Mouse (Mus musculus): ENCODE results near the gene Lamtor2.
A peak's percentile ranks its signal among the peaks of the same experiment; 100 is the strongest.

Lamtor2 gene

DNA sequence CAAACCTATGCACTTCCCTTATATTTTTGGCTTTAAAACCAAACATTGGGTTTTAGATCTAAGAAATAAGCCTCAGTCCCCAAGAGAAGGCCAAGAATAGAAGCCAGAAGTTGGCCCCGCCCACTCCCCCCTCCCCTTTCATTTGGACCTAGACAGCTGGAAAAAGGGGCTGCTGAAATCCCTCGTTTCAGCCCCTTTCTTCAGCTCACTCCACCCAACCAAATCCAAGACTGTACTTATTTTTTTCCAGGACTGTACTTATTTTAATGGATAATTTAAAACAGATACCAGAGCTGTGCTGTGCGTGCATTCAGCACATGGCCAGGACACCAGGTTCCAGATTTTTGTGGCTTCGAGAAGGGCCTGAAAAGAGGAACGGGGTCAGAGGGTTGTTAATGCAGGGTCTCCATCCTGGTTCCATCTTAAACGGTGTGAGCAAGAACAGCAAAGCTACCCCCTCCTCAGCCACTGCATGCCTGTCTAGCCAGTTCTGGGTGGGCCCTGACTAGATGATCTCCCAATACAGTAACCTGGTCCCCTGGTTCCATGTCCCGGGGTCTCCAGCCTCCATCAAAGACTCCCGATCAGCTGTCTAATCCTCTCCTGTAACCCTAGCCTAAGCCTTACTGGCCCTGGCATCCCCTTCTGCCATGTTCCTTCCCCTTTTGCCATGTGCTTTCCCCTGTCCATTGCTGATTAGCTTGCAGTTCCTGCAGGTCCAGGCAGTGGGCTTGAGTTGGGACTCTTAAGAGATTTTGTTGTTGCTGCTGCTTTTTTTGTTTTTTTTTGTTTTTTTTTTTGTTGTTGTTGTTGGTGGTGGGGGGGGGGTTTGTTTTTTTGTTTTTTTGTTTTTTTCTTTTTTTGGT lies 48.8 kb downstream of the Lamtor2 start:
- no peak for DNase-seq (ENCODE audit: low spot score in 2 of 2)

DNA sequence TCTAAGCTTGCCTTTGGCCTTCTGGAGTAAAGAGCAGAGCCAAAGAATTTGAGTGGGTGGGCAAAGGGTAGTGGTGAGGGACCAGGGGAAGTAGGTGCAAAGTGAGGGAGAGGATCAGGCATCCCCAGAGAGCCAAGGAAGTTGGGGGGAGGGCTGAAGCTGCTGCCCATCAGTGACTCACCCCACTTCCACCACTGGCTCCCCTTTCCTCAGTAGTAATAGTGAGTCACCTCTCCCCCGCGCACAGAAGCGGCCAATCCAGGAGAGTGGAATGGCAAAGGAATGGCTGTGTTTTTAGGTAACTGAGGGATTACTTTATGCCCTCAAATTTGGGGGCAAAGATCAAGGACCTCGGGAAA lies 49.4 kb downstream of the Lamtor2 start:
- no peak for DNase-seq (ENCODE audit: low spot score in 2 of 2)

DNA sequence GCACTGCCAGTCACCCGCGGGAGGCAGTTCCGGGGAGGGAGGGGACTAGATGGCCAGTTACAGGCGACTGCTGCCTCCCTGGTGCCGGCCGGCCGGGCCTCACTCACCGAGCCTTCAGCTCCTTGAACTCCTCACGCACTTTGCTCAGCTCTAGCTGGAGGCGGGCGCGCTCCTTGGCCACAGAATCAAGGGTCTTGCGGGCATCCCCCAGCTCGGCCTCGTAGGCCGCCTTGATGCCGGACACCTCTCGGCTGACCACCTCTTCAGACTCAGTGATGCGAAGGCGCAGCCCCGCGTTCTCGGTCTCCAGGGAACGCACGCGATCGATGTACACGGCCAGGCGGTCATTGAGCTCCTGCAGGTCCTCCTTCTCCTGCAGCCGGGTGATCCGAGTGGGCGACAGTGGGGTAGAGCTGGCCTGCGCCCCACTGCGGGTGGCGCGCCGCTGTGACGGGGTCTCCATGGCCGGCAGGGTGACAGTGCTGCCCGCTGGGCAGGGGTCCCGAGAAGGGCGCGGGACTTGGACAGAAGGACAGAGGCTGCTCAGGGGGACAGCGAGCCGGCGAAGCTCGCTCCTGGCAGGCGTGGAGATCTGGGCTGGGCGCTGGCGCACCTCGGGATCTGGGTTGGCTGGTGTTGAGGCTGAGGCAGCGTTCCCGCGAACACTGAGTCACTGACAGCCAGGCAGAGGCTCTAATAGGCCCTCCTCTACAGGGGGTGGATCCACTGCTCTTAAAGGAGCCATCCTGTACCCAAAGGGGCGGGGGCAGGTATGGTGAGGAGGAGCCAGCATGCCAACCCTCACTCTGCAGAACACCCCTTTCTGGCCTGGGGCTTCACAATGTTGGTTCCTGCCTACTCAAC lies 50.0 kb downstream of the Lamtor2 start:
- peak; percentile 93 to 95 for DNase-seq (ENCODE audit: low spot score in 2 of 2)

DNA sequence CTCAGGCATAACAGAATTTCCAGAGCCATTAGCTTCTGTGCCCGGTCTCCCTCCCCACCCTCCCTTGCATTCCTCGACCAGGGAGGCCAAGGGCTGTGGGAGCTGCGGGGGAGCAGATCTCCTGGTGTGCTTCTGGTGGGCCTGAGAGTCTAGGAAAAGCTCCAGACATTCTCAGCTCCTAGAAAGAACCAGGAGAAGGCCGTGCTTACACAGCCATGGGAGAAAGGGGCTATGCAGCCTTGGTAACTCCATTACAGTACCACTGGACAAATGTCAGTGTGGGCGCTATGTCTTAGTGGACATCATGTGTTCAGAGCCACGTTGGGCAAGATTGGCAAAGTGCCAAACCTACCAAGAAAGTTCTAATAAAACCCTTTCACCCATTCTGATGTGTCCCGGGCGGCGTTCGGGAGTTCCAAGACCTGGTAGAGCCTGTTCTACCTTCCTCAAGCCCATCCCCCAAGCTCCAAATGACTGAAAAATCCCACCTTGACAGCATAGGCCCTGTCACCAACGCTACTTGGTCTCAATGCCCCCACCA lies 50.8 kb downstream of the Lamtor2 start:
- no peak for DNase-seq (ENCODE audit: low spot score in 2 of 2)

DNA sequence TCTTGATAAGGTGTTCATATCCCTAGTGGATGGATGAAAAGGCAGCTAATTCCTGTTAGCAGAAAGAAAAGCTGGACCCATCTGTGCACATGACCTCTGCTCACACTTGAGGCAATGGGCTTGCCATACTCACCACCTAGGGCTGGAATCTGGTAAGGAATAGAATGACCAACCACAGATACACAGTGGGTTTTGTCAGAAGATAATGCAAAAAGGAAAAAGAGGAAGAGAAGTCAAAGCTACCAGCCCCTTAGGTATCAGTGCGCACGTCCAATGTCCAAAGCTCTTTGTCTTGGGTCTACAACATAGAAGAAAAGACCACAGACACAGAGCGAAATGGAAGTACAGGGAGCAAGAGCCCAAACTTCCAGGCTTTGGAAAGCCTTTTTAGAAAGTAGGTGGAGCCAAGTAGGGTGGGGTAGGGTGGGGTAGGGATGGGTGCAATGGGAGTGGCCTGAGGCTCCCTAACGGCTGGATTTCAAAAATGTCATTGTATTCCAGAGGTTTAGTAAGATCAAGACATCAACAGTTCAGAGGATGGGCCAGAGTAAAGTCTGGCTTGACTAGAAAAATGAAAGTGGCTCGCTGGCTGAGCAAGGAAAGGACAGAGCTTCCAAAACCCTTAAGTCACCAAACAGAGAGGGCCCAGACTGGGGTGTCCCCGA lies 51.4 kb downstream of the Lamtor2 start:
- no peak for DNase-seq (ENCODE audit: low spot score in 2 of 2)

DNA sequence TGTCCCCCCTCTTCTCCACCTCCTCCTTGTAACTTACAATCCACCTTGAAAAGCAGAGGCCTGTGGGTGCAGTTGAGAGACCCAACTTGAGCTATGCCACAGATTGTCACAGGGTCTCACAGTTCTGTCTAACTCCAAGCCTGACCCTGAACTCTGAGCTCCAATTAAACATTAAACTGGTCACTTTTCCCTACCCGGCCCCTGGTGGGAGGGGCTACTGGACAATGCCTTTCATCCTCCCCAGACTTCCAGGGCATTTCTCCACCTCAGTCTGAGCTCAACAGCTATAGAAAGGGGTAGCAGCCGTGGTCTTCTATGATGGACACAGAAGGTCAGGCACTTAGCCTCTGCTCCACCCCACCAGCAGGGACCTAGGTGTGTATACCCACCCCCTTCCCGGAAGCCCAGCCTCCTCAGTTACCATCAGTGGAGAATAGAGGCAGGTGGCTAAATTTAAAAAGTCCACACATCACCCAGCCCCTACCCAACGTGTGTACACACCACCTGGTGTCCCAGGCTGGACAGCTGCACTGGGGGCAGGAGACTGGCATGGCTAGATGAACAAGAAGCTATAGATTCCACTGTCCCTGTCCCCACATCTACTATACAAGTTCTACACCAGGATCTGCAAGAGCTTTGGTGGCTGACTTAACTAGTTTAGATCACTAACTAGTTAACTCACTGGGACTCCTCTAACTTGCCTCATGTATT lies 52.1 kb downstream of the Lamtor2 start:
- DNase-seq (ENCODE audit: low spot score in 2 of 2), result no peak

DNA sequence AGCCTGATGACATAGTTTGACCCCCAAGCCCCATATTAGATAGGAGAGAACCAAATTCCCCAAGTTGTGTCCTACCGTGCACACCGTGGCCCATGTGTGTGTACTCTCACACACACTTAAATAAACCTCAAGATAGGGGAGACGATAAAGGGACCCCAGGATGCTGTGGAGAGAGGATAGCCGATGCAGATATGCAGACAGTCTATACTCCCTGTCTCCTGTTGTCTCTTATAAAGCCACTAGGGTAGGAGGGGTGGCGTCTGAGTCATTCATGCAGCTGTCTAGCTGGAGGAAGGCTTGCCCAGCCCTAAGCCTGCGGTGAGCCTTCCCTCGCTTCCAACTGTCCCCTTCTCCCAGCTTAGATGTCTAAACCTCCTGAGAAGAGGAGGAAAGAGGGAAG lies 52.8 kb downstream of the Lamtor2 start:
- DNase-seq (ENCODE audit: low spot score in 2 of 2), result no peak

Data from right cerebral cortex, postnatal 10 days (tissue).